Mouse (Mus musculus): Measurements from ENCODE around the gene Pdia6. TPM values are rescaled to one million over a fixed set of nuclear protein-coding genes. Genes with fewer than 3 reads are reported as not detected.

Gene Pdia6
- total RNA-seq (2021): 10 to 100 TPM; 51.2 to 55.1 TPM
- long read RNA-seq, experiment 1, transcript Pdia6-201 (13 exons, 2,175 nt): major isoform, 77 of 91 reads
- long read RNA-seq, experiment 1, partial matches to known transcripts: 9 of 91 reads
- long read RNA-seq, experiment 1, other reads (novel, unspliced or antisense): 4 of 91 reads
- long read RNA-seq, experiment 2, transcript Pdia6-201 (13 exons, 2,175 nt): major isoform, 78 of 89 reads
- long read RNA-seq, experiment 2, partial matches to known transcripts: 8 of 89 reads
- long read RNA-seq, experiment 2, other reads (novel, unspliced or antisense): 3 of 89 reads

- peak; percentile 96 for DNase-seq
These were observed at the start of gene Pdia6 for GRCm38 (mm10) chr12:17265971-17266672. Gene Pdia6 (plus strand): TSS chr12:17266545.

- DNase-seq: no peak
These were observed 48.0 kb upstream of the Pdia6 start for GRCm38 (mm10) chr12:17218390-17218789.

GRCm38 (mm10) chr12:17219107-17219506, 47.2 kb upstream of the Pdia6 start:
- no peak for DNase-seq

- peak; percentile 61 for DNase-seq
These were observed 45.7 kb upstream of the Pdia6 start for GRCm38 (mm10) chr12:17220631-17221030.

GRCm38 (mm10) chr12:17221891-17222428, 44.4 kb upstream of the Pdia6 start:
- DNase-seq: no peak

- no peak for DNase-seq
These were observed 43.3 kb upstream of the Pdia6 start for GRCm38 (mm10) chr12:17223050-17223449.

- DNase-seq: peak; percentile 75
These were observed 41.3 kb upstream of the Pdia6 start for GRCm38 (mm10) chr12:17225012-17225411.

GRCm38 (mm10) chr12:17227903-17228302, 38.4 kb upstream of the Pdia6 start:
- no peak for DNase-seq

GRCm38 (mm10) chr12:17230581-17230980, 35.8 kb upstream of the Pdia6 start:
- DNase-seq: no peak

- peak; percentile 26 for DNase-seq
These were observed 34.8 kb upstream of the Pdia6 start for GRCm38 (mm10) chr12:17231513-17231912.

- DNase-seq: no peak
These were observed 30.6 kb upstream of the Pdia6 start for GRCm38 (mm10) chr12:17235535-17236313.

- DNase-seq: no peak
These were observed 27.5 kb upstream of the Pdia6 start for GRCm38 (mm10) chr12:17238588-17239427.

GRCm38 (mm10) chr12:17239428-17239688, 27.0 kb upstream of the Pdia6 start:
- no peak for DNase-seq

GRCm38 (mm10) chr12:17241016-17241415, 25.3 kb upstream of the Pdia6 start:
- DNase-seq: no peak

GRCm38 (mm10) chr12:17241614-17242013, 24.7 kb upstream of the Pdia6 start:
- DNase-seq: no peak

GRCm38 (mm10) chr12:17242041-17242440, 24.3 kb upstream of the Pdia6 start:
- DNase-seq: no peak

GRCm38 (mm10) chr12:17250962-17251361, 15.4 kb upstream of the Pdia6 start:
- no peak for DNase-seq

- DNase-seq: peak; percentile 26
These were observed 13.3 kb upstream of the Pdia6 start for GRCm38 (mm10) chr12:17253069-17253468.

GRCm38 (mm10) chr12:17255602-17256001, 10.7 kb upstream of the Pdia6 start:
- no peak for DNase-seq

- DNase-seq: no peak
These were observed 9.4 kb upstream of the Pdia6 start for GRCm38 (mm10) chr12:17256905-17257304.

- no peak for DNase-seq
These were observed 7.9 kb upstream of the Pdia6 start for GRCm38 (mm10) chr12:17258431-17258830.

- no peak for DNase-seq
These were observed 5.3 kb upstream of the Pdia6 start for GRCm38 (mm10) chr12:17261005-17261404.

Data from gastrocnemius, postnatal 25 days (tissue).